Mouse (Mus musculus): Measurements from ENCODE around the gene Magi2. TPM values are rescaled to one million over a fixed set of nuclear protein-coding genes. Genes with fewer than 3 reads are reported as not detected.
A peak's percentile ranks its signal among the peaks of the same experiment; 100 is the strongest.
"Not testable (repeated sequence)": the region's sequence is repeated elsewhere in the genome, so short reads cannot be mapped to it uniquely, and the experiment has no call there.

Gene Magi2
- polyA plus RNA-seq, 1 experiment: 52.8 TPM

DNA sequence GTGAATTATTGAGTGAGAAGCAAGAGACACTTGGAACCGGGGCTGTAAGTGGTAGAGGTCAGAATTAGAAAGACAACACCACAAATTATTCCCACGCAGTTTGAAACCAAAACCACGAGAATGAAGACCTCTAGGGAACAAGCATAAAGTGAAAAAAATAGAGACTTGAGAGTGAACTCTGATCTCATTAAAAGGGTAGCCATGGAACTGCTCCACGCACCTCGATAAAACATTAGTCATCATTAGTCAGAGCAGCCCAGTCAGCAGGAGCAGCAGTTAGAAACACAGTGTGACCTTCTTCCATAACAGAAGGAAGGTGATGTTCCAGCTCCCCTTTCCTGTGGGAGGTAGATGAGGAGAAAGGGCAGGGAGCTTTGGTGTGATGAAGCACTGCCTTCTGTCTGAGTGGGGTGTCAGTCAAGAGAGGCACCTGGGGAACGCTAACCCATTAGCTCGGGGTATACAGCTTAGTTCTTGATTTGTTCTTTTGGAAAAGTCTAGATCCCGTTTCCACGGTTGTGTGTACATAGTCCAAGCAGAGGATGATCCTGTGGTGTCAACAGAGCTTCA lies 1272.3 kb downstream of the Magi2 start:
- Histone ChIP-seq H3K27ac (ENCODE audit: insufficient read depth, low read length) (no peak overlapping the region), H3K4me3 (ENCODE audit: insufficient read depth, low read length) (no peak overlapping the region), H3K4me1 (ENCODE audit: control insufficient read depth, insufficient read depth, low read length) (peaks cover 4% of the 10 kb centered on the region)
- TF ChIP-seq CTCF (IDR thresholded peaks at IDR 0.05; ENCODE audit: extremely low read depth, insufficient read depth, low read length): no peak
- TF ChIP-seq POLR2A (IDR thresholded peaks at IDR 0.05; ENCODE audit: extremely low read depth, insufficient read depth, low read length): no peak

DNA sequence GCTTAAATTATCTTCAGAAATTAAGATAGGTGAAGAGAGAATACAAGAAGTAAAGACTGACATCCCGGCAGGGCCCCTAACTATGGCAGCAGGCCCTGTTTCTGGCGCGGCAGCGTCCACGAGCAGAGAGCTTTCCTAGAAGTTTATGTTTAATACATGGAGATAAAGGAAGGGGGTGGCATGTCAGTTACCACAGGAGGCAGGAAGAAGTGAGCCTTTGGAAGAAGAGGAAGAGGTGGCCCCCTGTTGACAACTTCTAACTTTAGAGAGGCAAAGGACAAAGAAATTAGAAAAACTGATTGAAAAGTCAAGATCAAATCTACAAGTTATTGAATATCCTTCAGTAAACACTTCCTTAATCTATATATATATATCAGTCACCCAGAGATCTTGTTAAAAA lies 1281.8 kb downstream of the Magi2 start:
- H3K27ac ChIP-seq (ENCODE audit: insufficient read depth, low read length): no peak overlapping the region
- H3K4me3 ChIP-seq (ENCODE audit: insufficient read depth, low read length): no peak overlapping the region
- no peak for TF ChIP-seq CTCF (IDR thresholded peaks at IDR 0.05; ENCODE audit: extremely low read depth, insufficient read depth, low read length)
- no peak for TF ChIP-seq POLR2A (IDR thresholded peaks at IDR 0.05; ENCODE audit: extremely low read depth, insufficient read depth, low read length)
- H3K4me1 ChIP-seq (ENCODE audit: control insufficient read depth, insufficient read depth, low read length): no peaks in the 10 kb centered on the region; the same call in 1 of the 2 replicates

DNA sequence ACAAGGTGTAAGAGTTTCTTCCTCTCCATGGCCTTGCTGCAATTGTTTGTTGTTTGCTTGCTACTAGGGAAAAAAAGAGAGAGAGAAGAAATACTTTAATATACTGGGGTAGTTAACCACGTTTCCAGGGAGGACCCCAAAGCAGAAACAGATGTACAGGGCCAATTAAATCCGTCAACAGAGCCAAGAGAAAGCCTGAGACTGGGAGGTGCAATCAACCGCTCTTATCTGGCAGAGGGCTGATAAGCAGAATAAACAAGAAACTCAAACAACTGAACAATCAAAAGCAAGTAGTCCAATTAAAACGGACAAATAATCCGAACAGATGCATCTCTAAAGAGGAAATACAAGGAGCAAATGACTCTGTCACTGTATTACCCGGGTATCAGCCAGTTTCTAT lies 1282.8 kb downstream of the Magi2 start:
- Histone ChIP-seq H3K4me1 (ENCODE audit: control insufficient read depth, insufficient read depth, low read length) (no peaks in the 10 kb centered on the region; the same call in 1 of the 2 replicates), H3K27ac (ENCODE audit: insufficient read depth, low read length) (no peak overlapping the region), H3K4me3 (ENCODE audit: insufficient read depth, low read length) (no peak overlapping the region)
- no peak for TF ChIP-seq CTCF (IDR thresholded peaks at IDR 0.05; ENCODE audit: extremely low read depth, insufficient read depth, low read length)
- TF ChIP-seq POLR2A (IDR thresholded peaks at IDR 0.05; ENCODE audit: extremely low read depth, insufficient read depth, low read length): no peak

DNA sequence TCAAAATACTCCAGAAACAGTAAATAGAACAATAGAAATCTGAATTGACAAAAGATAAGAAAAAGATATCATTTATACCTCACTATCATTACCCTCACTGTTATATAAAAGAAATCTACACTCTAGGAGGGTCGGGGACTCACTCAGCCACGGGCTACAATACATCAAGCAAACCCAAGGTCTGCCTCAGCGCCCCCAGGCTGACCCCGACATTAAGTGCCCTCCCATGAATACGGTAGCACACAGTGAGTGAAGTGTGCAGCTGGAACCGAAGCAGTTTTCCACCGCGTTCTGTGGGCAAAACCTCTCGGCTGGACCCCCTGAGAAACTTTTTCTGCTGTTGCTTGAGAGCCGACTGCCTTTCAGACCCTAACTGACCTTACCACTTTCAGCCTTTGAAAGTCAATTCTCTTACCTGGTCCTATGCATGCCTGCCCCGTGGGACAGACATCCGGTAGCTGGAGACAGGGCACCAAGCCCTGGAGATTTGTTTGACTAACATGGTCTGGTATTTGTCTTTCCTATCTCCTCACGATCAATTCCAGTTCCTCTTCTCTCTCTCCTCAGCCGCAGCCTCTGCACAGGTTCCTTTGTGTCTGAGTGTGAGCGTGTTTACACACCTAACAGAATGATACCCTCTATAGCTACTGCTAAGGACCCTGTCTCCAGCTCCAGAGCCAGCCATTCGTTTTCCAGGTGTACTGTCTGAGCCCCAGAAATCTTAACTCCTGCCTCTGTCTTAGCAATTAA lies 1285.7 kb downstream of the Magi2 start:
- Histone ChIP-seq H3K4me1 (ENCODE audit: control insufficient read depth, insufficient read depth, low read length) (no peaks in the 10 kb centered on the region; the same call in 1 of the 2 replicates), H3K27ac (ENCODE audit: insufficient read depth, low read length) (no peak overlapping the region), H3K4me3 (ENCODE audit: insufficient read depth, low read length) (no peak overlapping the region)
- TF ChIP-seq CTCF (IDR thresholded peaks at IDR 0.05; ENCODE audit: extremely low read depth, insufficient read depth, low read length) (no peak), POLR2A (IDR thresholded peaks at IDR 0.05; ENCODE audit: extremely low read depth, insufficient read depth, low read length) (no peak)

DNA sequence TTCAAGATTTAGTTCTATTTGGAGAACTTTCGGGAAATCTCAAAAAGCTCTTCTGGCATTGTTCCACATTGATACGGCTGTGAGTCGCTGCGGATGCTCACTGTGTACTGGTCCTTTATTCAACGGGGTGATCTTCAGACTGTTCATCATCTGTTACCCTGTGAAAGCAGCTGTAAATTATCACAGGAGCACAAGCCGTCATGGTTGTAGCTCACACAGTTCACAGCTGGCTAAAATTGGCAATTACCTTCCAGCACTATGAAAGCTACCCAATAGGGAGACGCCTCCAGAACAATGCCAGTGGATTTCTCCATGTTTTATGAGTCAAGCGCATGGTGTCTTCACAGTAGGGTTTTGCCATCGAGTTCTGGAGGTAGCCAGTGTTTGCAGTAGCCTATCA lies 1294.8 kb downstream of the Magi2 start:
- TF ChIP-seq CTCF (IDR thresholded peaks at IDR 0.05; ENCODE audit: extremely low read depth, insufficient read depth, low read length) (no peak), POLR2A (IDR thresholded peaks at IDR 0.05; ENCODE audit: extremely low read depth, insufficient read depth, low read length) (no peak)
- Histone ChIP-seq H3K4me1 (ENCODE audit: control insufficient read depth, insufficient read depth, low read length) (peaks cover 4% of the 10 kb centered on the region; the same call in 1 of the 2 replicates), H3K4me3 (ENCODE audit: insufficient read depth, low read length) (no peak overlapping the region), H3K27ac (ENCODE audit: insufficient read depth, low read length) (no peak overlapping the region)

DNA sequence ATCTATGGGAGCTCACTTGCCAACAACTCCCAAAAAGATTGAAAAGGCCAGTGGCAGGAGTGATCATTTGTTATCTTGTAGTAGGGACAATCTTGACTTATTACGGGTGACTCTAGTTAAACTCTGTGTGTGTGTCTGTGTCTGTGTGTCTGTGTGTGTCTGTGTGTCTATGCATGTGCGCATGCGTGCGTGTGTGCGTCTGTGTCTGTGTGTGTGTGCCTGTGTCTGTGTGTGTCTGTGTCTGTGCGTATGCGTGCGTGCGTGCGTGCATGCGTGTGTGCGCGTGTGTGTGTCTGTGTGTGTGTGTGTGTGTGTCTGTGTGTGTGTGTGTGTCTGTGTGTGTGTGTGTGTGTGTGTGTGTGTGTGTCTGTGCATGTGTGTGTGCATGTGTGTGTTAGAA lies 1295.2 kb downstream of the Magi2 start:
- Histone ChIP-seq H3K4me1 (ENCODE audit: control insufficient read depth, insufficient read depth, low read length) (peaks cover 4% of the 10 kb centered on the region; the same call in 1 of the 2 replicates), H3K27ac (ENCODE audit: insufficient read depth, low read length) (no peak overlapping the region), H3K4me3 (ENCODE audit: insufficient read depth, low read length) (no peak overlapping the region)
- no peak for TF ChIP-seq CTCF (IDR thresholded peaks at IDR 0.05; ENCODE audit: extremely low read depth, insufficient read depth, low read length)
- no peak for TF ChIP-seq POLR2A (IDR thresholded peaks at IDR 0.05; ENCODE audit: extremely low read depth, insufficient read depth, low read length)

DNA sequence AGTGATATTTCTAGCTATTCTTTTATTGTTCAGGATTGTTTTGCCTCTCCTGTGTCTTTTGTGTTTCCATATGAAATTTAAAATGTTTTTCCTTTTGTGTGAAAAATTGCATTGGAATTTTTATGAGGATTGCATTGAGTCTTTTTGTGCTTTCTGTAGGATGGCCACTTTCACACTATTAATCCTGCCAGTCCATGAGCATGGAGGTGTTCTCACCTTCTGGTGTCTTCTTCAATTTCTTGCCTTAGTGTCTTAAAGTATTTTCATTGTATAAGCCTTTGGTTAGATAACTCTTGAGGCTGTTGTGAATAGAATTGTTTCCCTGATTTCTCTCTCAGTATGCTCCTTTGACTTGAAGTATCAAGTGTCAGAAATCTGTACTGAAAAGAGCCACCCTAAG lies 1296.9 kb downstream of the Magi2 start:
- Histone ChIP-seq H3K4me1 (ENCODE audit: control insufficient read depth, insufficient read depth, low read length) (peaks cover 4% of the 10 kb centered on the region; the same call in 1 of the 2 replicates), H3K4me3 (ENCODE audit: insufficient read depth, low read length) (no peak overlapping the region), H3K27ac (ENCODE audit: insufficient read depth, low read length) (peak overlapping the region; percentile 28; the same call in 1 of the 2 replicates)
- TF ChIP-seq CTCF (IDR thresholded peaks at IDR 0.05; ENCODE audit: extremely low read depth, insufficient read depth, low read length) (no peak), POLR2A (IDR thresholded peaks at IDR 0.05; ENCODE audit: extremely low read depth, insufficient read depth, low read length) (no peak)

DNA sequence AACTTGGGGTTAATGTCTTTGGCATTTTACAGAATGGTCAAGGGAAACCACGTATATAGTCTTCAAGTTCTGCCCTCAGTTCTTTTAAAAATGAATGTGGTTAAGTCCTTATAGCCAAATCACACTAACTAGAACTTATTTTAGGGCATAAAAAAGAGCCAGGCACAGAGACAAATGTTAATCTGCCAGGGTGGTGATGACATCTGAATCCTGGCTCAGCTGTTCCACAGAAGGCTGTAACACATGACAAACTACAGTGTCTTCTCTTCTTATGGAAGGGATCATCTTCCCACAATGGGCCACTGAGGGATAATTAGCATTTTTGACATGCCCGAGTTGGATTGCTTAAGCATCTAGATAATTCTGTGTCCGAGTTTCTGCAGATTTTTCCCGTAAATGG lies 1299.8 kb downstream of the Magi2 start:
- not testable (repeated sequence) for H3K4me1 ChIP-seq (ENCODE audit: control insufficient read depth, insufficient read depth, low read length); H3K4me3 ChIP-seq (ENCODE audit: insufficient read depth, low read length); H3K27ac ChIP-seq (ENCODE audit: insufficient read depth, low read length)

DNA sequence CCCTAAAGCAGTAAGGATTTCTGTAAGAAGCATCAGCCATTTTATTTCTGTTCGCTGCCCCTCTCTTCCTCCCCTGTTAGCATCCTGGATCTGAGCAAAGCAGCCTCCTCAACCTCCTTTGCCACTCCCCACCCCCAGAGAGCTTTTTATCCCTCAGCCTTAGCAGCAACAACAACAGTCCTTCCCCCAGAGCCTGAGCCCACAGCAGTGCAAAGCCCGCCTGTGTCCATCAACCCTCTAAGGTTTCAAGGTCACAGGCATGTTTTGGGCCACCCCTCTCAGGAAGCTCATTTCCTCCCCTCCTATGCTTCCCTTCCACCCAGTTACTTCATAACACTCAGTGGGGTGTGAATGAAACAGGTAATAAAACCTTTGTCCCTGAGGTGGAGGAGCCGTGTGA lies 1309.7 kb downstream of the Magi2 start:
- H3K4me3 ChIP-seq (ENCODE audit: insufficient read depth, low read length): no peak overlapping the region
- H3K27ac ChIP-seq (ENCODE audit: insufficient read depth, low read length): no peak overlapping the region
- TF ChIP-seq CTCF (IDR thresholded peaks at IDR 0.05; ENCODE audit: extremely low read depth, insufficient read depth, low read length) (no peak), POLR2A (IDR thresholded peaks at IDR 0.05; ENCODE audit: extremely low read depth, insufficient read depth, low read length) (no peak)
- H3K4me1 ChIP-seq (ENCODE audit: control insufficient read depth, insufficient read depth, low read length): peaks cover 3% of the 10 kb centered on the region; the same call in 1 of the 2 replicates

DNA sequence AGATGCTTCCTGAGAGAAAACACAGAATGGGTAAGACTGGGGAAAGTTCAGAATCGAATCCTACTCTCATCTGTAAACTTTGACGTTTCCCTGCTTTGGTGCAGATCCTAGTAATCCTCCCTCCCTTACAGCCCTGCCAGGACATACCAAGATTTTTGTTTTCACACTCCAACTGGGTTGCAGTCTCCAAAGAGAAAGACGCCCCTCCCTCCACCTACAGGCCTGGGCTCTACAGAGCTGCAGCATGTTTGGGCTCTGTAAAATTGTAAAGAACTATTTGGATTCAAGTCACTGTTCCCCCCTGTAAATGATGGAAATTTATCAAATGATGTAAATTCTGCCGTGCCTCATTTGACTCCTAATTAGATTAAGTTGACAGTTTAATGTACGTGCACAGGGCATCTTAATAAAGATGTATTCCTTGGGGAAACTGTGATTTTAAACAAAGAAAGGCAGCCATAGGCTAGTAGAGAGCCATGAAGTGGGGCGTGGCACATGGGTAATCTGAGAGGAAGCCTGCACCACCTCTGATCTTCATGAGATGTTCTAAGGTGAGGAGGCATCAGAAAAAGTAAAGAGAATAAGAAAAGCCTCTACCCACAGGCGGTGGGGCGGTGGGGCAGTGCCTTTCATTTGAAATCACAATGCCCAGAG lies 1310.7 kb downstream of the Magi2 start:
- Histone ChIP-seq H3K4me1 (ENCODE audit: control insufficient read depth, insufficient read depth, low read length) (peaks cover 3% of the 10 kb centered on the region; the same call in 1 of the 2 replicates), H3K4me3 (ENCODE audit: insufficient read depth, low read length) (no peak overlapping the region), H3K27ac (ENCODE audit: insufficient read depth, low read length) (no peak overlapping the region)
- no peak for TF ChIP-seq POLR2A (IDR thresholded peaks at IDR 0.05; ENCODE audit: extremely low read depth, insufficient read depth, low read length)
- TF ChIP-seq CTCF (IDR thresholded peaks at IDR 0.05; ENCODE audit: extremely low read depth, insufficient read depth, low read length): no peak
